Mouse (Mus musculus): ENCODE results near the gene Baiap2. TPM values are rescaled to one million over a fixed set of nuclear protein-coding genes. Genes with fewer than 3 reads are reported as not detected.
A peak's percentile ranks its signal among the peaks of the same experiment; 100 is the strongest.

Baiap2 gene
- polyA plus RNA-seq, 1 experiment = 41.5 TPM

GRCm38 (mm10) chr11:120047531-120048251 is 105.1 kb downstream of the Baiap2 start:
- no peak for TF ChIP-seq MYOG (IDR thresholded peaks at IDR 0.05; ENCODE audit: control insufficient read depth, extremely low read depth, insufficient read length)
- no peak for TF ChIP-seq CTCF (IDR thresholded peaks at IDR 0.05; ENCODE audit: control insufficient read depth, insufficient read depth, insufficient read length)
- no peak for TF ChIP-seq CEBPB (IDR thresholded peaks at IDR 0.05; ENCODE audit: low read depth)
- no peak for TF ChIP-seq USF1 (IDR thresholded peaks at IDR 0.05; ENCODE audit: low read depth)
- TF ChIP-seq MAX (IDR thresholded peaks at IDR 0.05) = no peak
- no peak for TF ChIP-seq MYOD1 (IDR thresholded peaks at IDR 0.05; ENCODE audit: control insufficient read depth, insufficient read length, low read depth)
- TF ChIP-seq FOSL1 (IDR thresholded peaks at IDR 0.05; ENCODE audit: insufficient read depth, low read length, poor library complexity, severe bottlenecking) = no peak
- Histone ChIP-seq H3ac (ENCODE audit: control insufficient read depth, insufficient read length, low read depth) (no peak overlapping the region), H3K79me3 (ENCODE audit: low read depth) (no peaks in the 10 kb centered on the region), H3K36me3 (ENCODE audit: control insufficient read depth, insufficient read depth) (no peaks in the 10 kb centered on the region), H3K79me2 (ENCODE audit: control insufficient read depth, insufficient read depth) (no peaks in the 10 kb centered on the region), H3K27me3 (ENCODE audit: control insufficient read depth, insufficient read depth, insufficient read length) (peaks cover 70% of the 10 kb centered on the region), H3K4me3 (ENCODE audit: insufficient read depth, poor library complexity, severe bottlenecking) (no peak overlapping the region)

GRCm38 (mm10) chr11:120048252-120048556 is 105.6 kb downstream of the Baiap2 start:
- Histone ChIP-seq H3K27me3 (ENCODE audit: control insufficient read depth, insufficient read depth, insufficient read length) (peaks cover 73% of the 10 kb centered on the region), H3K4me3 (ENCODE audit: insufficient read depth, poor library complexity, severe bottlenecking) (no peak overlapping the region), H3ac (ENCODE audit: control insufficient read depth, insufficient read length, low read depth) (no peak overlapping the region), H3K79me3 (ENCODE audit: low read depth) (no peaks in the 10 kb centered on the region), H3K79me2 (ENCODE audit: control insufficient read depth, insufficient read depth) (no peaks in the 10 kb centered on the region), H3K36me3 (ENCODE audit: control insufficient read depth, insufficient read depth) (no peaks in the 10 kb centered on the region)
- TF ChIP-seq CTCF (IDR thresholded peaks at IDR 0.05; ENCODE audit: control insufficient read depth, insufficient read depth, insufficient read length) = no peak
- TF ChIP-seq MYOD1 (IDR thresholded peaks at IDR 0.05; ENCODE audit: control insufficient read depth, insufficient read length, low read depth) = no peak
- TF ChIP-seq MYOG (IDR thresholded peaks at IDR 0.05; ENCODE audit: control insufficient read depth, extremely low read depth, insufficient read length) = no peak
- no peak for TF ChIP-seq USF1 (IDR thresholded peaks at IDR 0.05; ENCODE audit: low read depth)
- no peak for TF ChIP-seq FOSL1 (IDR thresholded peaks at IDR 0.05; ENCODE audit: insufficient read depth, low read length, poor library complexity, severe bottlenecking)
- no peak for TF ChIP-seq CEBPB (IDR thresholded peaks at IDR 0.05; ENCODE audit: low read depth)
- TF ChIP-seq MAX (IDR thresholded peaks at IDR 0.05) = no peak

- Histone ChIP-seq H3K79me2 (ENCODE audit: control insufficient read depth, insufficient read depth) (no peaks in the 10 kb centered on the region), H3K36me3 (ENCODE audit: control insufficient read depth, insufficient read depth) (no peaks in the 10 kb centered on the region), H3K79me3 (ENCODE audit: low read depth) (no peaks in the 10 kb centered on the region), H3ac (ENCODE audit: control insufficient read depth, insufficient read length, low read depth) (no peak overlapping the region), H3K4me3 (ENCODE audit: insufficient read depth, poor library complexity, severe bottlenecking) (no peak overlapping the region), H3K27me3 (ENCODE audit: control insufficient read depth, insufficient read depth, insufficient read length) (peaks cover 70% of the 10 kb centered on the region)
- no peak for TF ChIP-seq MYOG (IDR thresholded peaks at IDR 0.05; ENCODE audit: control insufficient read depth, extremely low read depth, insufficient read length)
- TF ChIP-seq MAX (IDR thresholded peaks at IDR 0.05) = peak; percentile 96
- peak; percentile 69 for TF ChIP-seq USF1 (IDR thresholded peaks at IDR 0.05; ENCODE audit: low read depth)
- TF ChIP-seq CEBPB (IDR thresholded peaks at IDR 0.05; ENCODE audit: low read depth) = peak; percentile 11
- no peak for TF ChIP-seq CTCF (IDR thresholded peaks at IDR 0.05; ENCODE audit: control insufficient read depth, insufficient read depth, insufficient read length)
- peak; percentile 70 for TF ChIP-seq FOSL1 (IDR thresholded peaks at IDR 0.05; ENCODE audit: insufficient read depth, low read length, poor library complexity, severe bottlenecking)
- peak; percentile 50 for TF ChIP-seq MYOD1 (IDR thresholded peaks at IDR 0.05; ENCODE audit: control insufficient read depth, insufficient read length, low read depth)
Measured at GRCm38 (mm10) chr11:120049067-120049466, 106.5 kb downstream of the Baiap2 start.

- H3K27me3 ChIP-seq (ENCODE audit: control insufficient read depth, insufficient read depth, insufficient read length) = peaks cover 61% of the 10 kb centered on the region
Measured at GRCm38 (mm10) chr11:120051124-120051811, 108.7 kb downstream of the Baiap2 start.

GRCm38 (mm10) chr11:120052274-120052673 is 109.7 kb downstream of the Baiap2 start:
- Histone ChIP-seq H3K27me3 (ENCODE audit: control insufficient read depth, insufficient read depth, insufficient read length) (peaks cover 55% of the 10 kb centered on the region), H3K79me2 (ENCODE audit: control insufficient read depth, insufficient read depth) (no peaks in the 10 kb centered on the region), H3ac (ENCODE audit: control insufficient read depth, insufficient read length, low read depth) (no peak overlapping the region), H3K79me3 (ENCODE audit: low read depth) (no peaks in the 10 kb centered on the region), H3K36me3 (ENCODE audit: control insufficient read depth, insufficient read depth) (no peaks in the 10 kb centered on the region), H3K4me3 (ENCODE audit: insufficient read depth, poor library complexity, severe bottlenecking) (no peak overlapping the region)
- no peak for TF ChIP-seq MYOD1 (IDR thresholded peaks at IDR 0.05; ENCODE audit: control insufficient read depth, insufficient read length, low read depth)

More at GRCm38 (mm10) chr11:120051124-120051811, 108.7 kb downstream of the Baiap2 start:
- Histone ChIP-seq H3ac (ENCODE audit: control insufficient read depth, insufficient read length, low read depth) (no peak overlapping the region), H3K36me3 (ENCODE audit: control insufficient read depth, insufficient read depth) (no peaks in the 10 kb centered on the region), H3K4me3 (ENCODE audit: insufficient read depth, poor library complexity, severe bottlenecking) (no peak overlapping the region), H3K79me3 (ENCODE audit: low read depth) (no peaks in the 10 kb centered on the region), H3K79me2 (ENCODE audit: control insufficient read depth, insufficient read depth) (no peaks in the 10 kb centered on the region)
- TF ChIP-seq USF1 (IDR thresholded peaks at IDR 0.05; ENCODE audit: low read depth) (no peak), CTCF (IDR thresholded peaks at IDR 0.05; ENCODE audit: control insufficient read depth, insufficient read depth, insufficient read length) (no peak), MAX (IDR thresholded peaks at IDR 0.05) (no peak), FOSL1 (IDR thresholded peaks at IDR 0.05; ENCODE audit: insufficient read depth, low read length, poor library complexity, severe bottlenecking) (no peak), CEBPB (IDR thresholded peaks at IDR 0.05; ENCODE audit: low read depth) (no peak), MYOD1 (IDR thresholded peaks at IDR 0.05; ENCODE audit: control insufficient read depth, insufficient read length, low read depth) (no peak), MYOG (IDR thresholded peaks at IDR 0.05; ENCODE audit: control insufficient read depth, extremely low read depth, insufficient read length) (no peak)
